Mouse (Mus musculus): ENCODE measurements around the gene Bahd1. TPM values are rescaled to one million over a fixed set of nuclear protein-coding genes. Genes with fewer than 3 reads are reported as not detected.

Bahd1 gene
- polyA plus RNA-seq, 1 experiment from 2014 or later, result 3.4 TPM

DNA sequence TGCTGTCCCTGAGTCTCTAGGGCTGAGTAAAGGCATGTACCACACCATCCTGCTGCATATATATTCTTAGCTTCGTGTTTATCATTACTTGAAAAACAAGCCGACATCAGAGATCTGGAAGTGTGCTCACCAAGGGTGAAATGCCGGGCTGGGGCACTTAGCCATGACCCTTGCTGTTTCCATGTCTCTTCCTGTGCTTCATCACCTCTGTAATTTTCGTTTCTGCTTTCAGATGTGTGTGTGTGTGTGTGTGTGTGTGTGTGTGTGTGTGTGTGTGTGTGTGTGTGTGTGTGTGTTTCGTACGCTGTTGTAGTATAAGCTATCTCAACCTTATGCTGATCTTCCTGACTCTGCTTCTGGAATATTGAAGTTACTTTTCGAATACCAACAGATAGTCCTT is 41.2 kb downstream of the Bahd1 start:
- 60% methylated on average over 7 of the region's 7 CpGs for WGBS
- no peak for ATAC-seq (ENCODE audit: insufficient read depth, low FRiP score)
- no peak overlapping the region for H3K4me3 ChIP-seq (replicated peaks; ENCODE audit: low read length)
- H3K9me3 ChIP-seq (replicated peaks; ENCODE audit: control insufficient read depth, low read length), result no peaks in the 10 kb centered on the region
- no peaks in the 10 kb centered on the region for H3K4me1 ChIP-seq (ENCODE audit: control insufficient read depth, insufficient read depth, low read length)
- H3K36me3 ChIP-seq (ENCODE audit: control insufficient read depth, insufficient read depth, low read length), result no peaks in the 10 kb centered on the region
- no peak overlapping the region for H3K9ac ChIP-seq (ENCODE audit: low read length)
- no peak overlapping the region for H3K27ac ChIP-seq (ENCODE audit: low read length)
- H3K27me3 ChIP-seq (ENCODE audit: control insufficient read depth, insufficient read depth, low read length), result no peaks in the 10 kb centered on the region
- H3K4me2 ChIP-seq (ENCODE audit: low read depth, low read length), result no peak overlapping the region

DNA sequence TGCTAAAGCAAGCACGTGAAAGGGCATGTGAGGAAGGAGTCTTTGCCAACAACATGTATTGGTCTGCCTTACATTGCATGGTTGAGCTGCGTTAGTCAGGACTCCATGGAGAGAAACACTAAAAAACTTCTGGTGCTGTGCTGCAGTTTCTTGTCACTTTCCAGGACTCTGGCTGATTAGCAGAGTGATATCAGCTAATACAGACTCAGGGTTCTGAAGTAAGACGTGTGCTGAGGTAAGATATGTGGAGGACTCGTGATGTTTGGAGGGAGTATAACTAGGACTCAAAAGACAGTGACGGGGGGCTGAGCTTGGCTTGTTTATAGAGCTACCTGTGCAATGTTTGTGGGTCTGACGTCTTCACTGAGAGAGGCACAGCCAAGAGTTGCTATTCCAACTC is 43.1 kb downstream of the Bahd1 start:
- H3K4me2 ChIP-seq (ENCODE audit: low read depth, low read length), result no peak overlapping the region
- WGBS, result 87% methylated on average over 6 of the region's 6 CpGs
- H3K36me3 ChIP-seq (ENCODE audit: control insufficient read depth, insufficient read depth, low read length), result no peaks in the 10 kb centered on the region
- H3K27me3 ChIP-seq (ENCODE audit: control insufficient read depth, insufficient read depth, low read length), result no peaks in the 10 kb centered on the region
- H3K4me3 ChIP-seq (replicated peaks; ENCODE audit: low read length), result no peak overlapping the region
- H3K27ac ChIP-seq (ENCODE audit: low read length), result no peak overlapping the region
- no peaks in the 10 kb centered on the region for H3K4me1 ChIP-seq (ENCODE audit: control insufficient read depth, insufficient read depth, low read length)
- no peaks in the 10 kb centered on the region for H3K9me3 ChIP-seq (replicated peaks; ENCODE audit: control insufficient read depth, low read length)
- no peak overlapping the region for H3K9ac ChIP-seq (ENCODE audit: low read length)
- ATAC-seq (ENCODE audit: insufficient read depth, low FRiP score), result no peak

DNA sequence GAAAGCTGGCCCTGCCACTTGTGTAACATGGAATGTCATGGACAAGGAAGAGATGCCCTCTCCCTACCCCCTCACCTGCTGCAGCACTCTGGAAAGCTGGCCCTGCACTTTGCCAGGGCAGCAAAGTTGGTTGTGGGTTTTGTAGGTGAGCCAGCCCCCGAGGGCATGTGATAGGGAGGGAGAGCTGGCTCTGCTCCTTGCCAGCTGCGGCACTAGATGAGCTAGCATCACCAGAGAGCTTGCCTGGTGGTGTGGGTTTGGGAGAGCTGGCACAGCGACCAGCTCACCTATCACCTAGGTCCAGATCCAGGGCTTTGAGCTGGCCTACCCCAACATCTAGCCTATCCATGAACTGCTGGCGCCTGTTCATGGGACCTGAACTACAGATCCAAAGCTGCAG is 48.6 kb downstream of the Bahd1 start:
- H3K9me3 ChIP-seq (replicated peaks; ENCODE audit: control insufficient read depth, low read length), result no peaks in the 10 kb centered on the region
- H3K4me2 ChIP-seq (ENCODE audit: low read depth, low read length), result no peak overlapping the region
- no peak overlapping the region for H3K9ac ChIP-seq (ENCODE audit: low read length)
- H3K4me1 ChIP-seq (ENCODE audit: control insufficient read depth, insufficient read depth, low read length), result no peaks in the 10 kb centered on the region
- WGBS, result 82% methylated on average over 4 of the region's 4 CpGs
- no peak overlapping the region for H3K4me3 ChIP-seq (replicated peaks; ENCODE audit: low read length)
- ATAC-seq (ENCODE audit: insufficient read depth, low FRiP score), result no peak
- no peaks in the 10 kb centered on the region for H3K36me3 ChIP-seq (ENCODE audit: control insufficient read depth, insufficient read depth, low read length)
- no peaks in the 10 kb centered on the region for H3K27me3 ChIP-seq (ENCODE audit: control insufficient read depth, insufficient read depth, low read length)
- no peak overlapping the region for H3K27ac ChIP-seq (ENCODE audit: low read length)

DNA sequence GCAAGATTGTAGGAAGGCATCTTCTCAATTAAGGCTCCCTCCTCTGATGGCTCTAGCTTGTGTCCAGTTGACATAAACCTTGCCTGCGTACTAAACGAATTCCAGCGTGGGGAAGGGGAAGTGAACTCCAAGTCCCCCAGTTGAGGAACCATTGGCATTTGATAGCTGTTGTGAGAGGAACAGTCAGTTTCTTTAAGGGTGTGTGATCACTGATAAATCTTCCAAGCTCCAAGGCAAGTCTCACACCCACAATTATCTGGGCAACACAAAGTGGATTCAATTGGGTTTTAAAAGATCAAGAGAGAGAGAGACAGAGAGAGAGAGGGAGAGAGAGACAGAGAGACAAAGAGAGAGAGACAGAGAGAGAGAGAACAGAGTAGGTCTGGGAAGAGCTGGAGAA is 49.5 kb downstream of the Bahd1 start:
- ATAC-seq (ENCODE audit: insufficient read depth, low FRiP score), result no peak
- H3K9me3 ChIP-seq (replicated peaks; ENCODE audit: control insufficient read depth, low read length), result no peaks in the 10 kb centered on the region
- WGBS, result 47% methylated on average over 3 of the region's 3 CpGs
- H3K4me1 ChIP-seq (ENCODE audit: control insufficient read depth, insufficient read depth, low read length), result no peaks in the 10 kb centered on the region
- no peak overlapping the region for H3K9ac ChIP-seq (ENCODE audit: low read length)
- H3K4me2 ChIP-seq (ENCODE audit: low read depth, low read length), result no peak overlapping the region
- H3K27me3 ChIP-seq (ENCODE audit: control insufficient read depth, insufficient read depth, low read length), result no peaks in the 10 kb centered on the region
- no peak overlapping the region for H3K27ac ChIP-seq (ENCODE audit: low read length)
- H3K36me3 ChIP-seq (ENCODE audit: control insufficient read depth, insufficient read depth, low read length), result no peaks in the 10 kb centered on the region
- no peak overlapping the region for H3K4me3 ChIP-seq (replicated peaks; ENCODE audit: low read length)

DNA sequence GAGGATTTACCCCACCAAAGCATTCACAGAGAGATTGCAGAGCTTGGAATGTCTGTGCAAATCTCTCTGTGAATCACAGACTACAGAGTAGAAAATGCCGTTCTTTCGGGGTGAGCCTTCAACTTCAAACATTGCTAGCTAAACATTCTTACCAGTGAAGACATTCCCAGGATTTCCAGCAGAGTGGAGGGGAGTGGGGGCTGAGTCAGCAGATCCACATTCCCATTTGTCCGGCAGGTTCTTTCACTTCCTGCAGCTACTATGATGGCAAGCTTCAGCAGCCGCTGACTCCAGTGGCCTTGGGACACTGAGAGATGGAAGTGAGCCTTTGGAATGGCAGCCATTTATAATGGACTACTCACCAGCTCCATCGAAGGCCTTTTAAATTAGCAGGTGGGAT is 56.3 kb downstream of the Bahd1 start:
- ATAC-seq (ENCODE audit: insufficient read depth, low FRiP score), result no peak
- no peak overlapping the region for H3K27ac ChIP-seq (ENCODE audit: low read length)
- no peak overlapping the region for H3K4me3 ChIP-seq (replicated peaks; ENCODE audit: low read length)
- 54% methylated on average over 5 of the region's 5 CpGs for WGBS
- no peaks in the 10 kb centered on the region for H3K4me1 ChIP-seq (ENCODE audit: control insufficient read depth, insufficient read depth, low read length)
- no peaks in the 10 kb centered on the region for H3K27me3 ChIP-seq (ENCODE audit: control insufficient read depth, insufficient read depth, low read length)
- no peaks in the 10 kb centered on the region for H3K36me3 ChIP-seq (ENCODE audit: control insufficient read depth, insufficient read depth, low read length)
- no peak overlapping the region for H3K4me2 ChIP-seq (ENCODE audit: low read depth, low read length)
- H3K9ac ChIP-seq (ENCODE audit: low read length), result no peak overlapping the region
- no peaks in the 10 kb centered on the region for H3K9me3 ChIP-seq (replicated peaks; ENCODE audit: control insufficient read depth, low read length)

DNA sequence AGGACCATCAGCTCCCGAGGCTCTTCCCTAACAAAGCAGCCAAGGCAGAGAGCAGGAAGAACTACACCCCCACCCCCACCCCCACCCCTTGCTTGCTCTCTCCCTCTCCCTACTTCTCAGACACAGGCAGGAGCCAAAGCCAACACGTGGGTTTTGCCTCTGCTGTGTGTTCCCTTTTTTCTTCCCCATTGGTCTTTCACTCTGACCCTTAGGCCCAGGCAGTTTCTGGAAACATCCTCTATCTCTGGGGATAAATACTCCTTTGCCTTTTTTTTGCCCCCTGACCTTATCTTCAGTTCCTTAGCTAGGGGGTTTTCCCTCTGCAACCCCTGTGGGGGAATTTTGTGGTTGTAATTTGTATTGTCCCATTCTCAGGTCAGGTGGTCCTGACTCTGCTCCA is 59.5 kb downstream of the Bahd1 start:
- H3K27ac ChIP-seq (ENCODE audit: low read length), result no peak overlapping the region
- WGBS, result 21% methylated on average over 2 of the region's 2 CpGs

DNA sequence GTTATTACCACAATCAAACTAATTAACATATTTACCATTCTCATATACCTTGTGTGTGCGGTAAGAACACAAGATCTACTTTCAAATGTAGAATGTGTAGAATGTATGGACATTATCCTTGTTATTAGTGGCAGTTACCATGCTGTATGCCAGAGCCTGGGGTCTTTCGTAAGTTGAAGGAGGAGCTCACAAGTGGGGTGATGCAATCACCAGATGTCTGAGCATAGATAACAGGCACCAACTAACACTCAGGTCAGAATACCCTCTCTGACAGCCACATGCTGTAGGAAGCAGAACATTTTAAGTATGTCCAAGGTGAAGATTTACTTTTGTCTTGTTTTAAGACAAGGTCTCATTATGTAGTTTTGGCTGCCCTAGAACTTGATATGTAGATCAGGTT is 60.2 kb downstream of the Bahd1 start:
- ATAC-seq (ENCODE audit: insufficient read depth, low FRiP score), result no peak
- Histone ChIP-seq H3K9me3 (replicated peaks; ENCODE audit: control insufficient read depth, low read length) (no peaks in the 10 kb centered on the region), H3K4me2 (ENCODE audit: low read depth, low read length) (no peak overlapping the region), H3K4me3 (replicated peaks; ENCODE audit: low read length) (no peak overlapping the region), H3K36me3 (ENCODE audit: control insufficient read depth, insufficient read depth, low read length) (no peaks in the 10 kb centered on the region), H3K4me1 (ENCODE audit: control insufficient read depth, insufficient read depth, low read length) (no peaks in the 10 kb centered on the region), H3K27ac (ENCODE audit: low read length) (no peak overlapping the region), H3K9ac (ENCODE audit: low read length) (no peak overlapping the region), H3K27me3 (ENCODE audit: control insufficient read depth, insufficient read depth, low read length) (no peaks in the 10 kb centered on the region)
- WGBS, result 82% methylated on average over 2 of the region's 2 CpGs

More for the DNA sequence above, 59.5 kb downstream of the Bahd1 start:
- Histone ChIP-seq H3K4me3 (replicated peaks; ENCODE audit: low read length) (no peak overlapping the region), H3K9me3 (replicated peaks; ENCODE audit: control insufficient read depth, low read length) (no peaks in the 10 kb centered on the region), H3K9ac (ENCODE audit: low read length) (no peak overlapping the region), H3K4me1 (ENCODE audit: control insufficient read depth, insufficient read depth, low read length) (no peaks in the 10 kb centered on the region), H3K4me2 (ENCODE audit: low read depth, low read length) (no peak overlapping the region), H3K27me3 (ENCODE audit: control insufficient read depth, insufficient read depth, low read length) (no peaks in the 10 kb centered on the region), H3K36me3 (ENCODE audit: control insufficient read depth, insufficient read depth, low read length) (no peaks in the 10 kb centered on the region)
- no peak for ATAC-seq (ENCODE audit: insufficient read depth, low FRiP score)

DNA sequence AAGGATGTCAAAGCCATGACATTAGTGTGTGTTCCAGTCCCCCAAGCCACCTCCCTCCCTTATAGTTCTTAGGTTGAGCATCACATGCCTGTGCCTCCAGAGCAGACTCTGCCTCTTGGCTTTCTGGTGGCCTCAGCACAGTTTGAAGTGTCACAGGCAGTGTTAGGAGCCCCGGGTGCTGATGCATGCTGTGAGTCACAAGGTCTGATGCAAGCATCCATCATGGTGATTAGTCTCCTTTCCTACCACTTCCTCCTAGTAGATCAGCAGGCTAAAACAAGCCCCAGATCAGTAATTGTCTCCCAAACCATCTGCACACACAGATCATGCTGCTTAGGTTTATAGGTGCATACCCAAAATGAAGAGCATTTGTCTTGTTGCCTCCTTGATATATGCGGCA is 61.4 kb downstream of the Bahd1 start:
- H3K27me3 ChIP-seq (ENCODE audit: control insufficient read depth, insufficient read depth, low read length), result no peaks in the 10 kb centered on the region
- H3K9ac ChIP-seq (ENCODE audit: low read length), result no peak overlapping the region
- ATAC-seq (ENCODE audit: insufficient read depth, low FRiP score), result no peak
- no peaks in the 10 kb centered on the region for H3K4me1 ChIP-seq (ENCODE audit: control insufficient read depth, insufficient read depth, low read length)
- WGBS, result 46% methylated on average over 2 of the region's 2 CpGs
- no peak overlapping the region for H3K4me2 ChIP-seq (ENCODE audit: low read depth, low read length)
- no peaks in the 10 kb centered on the region for H3K9me3 ChIP-seq (replicated peaks; ENCODE audit: control insufficient read depth, low read length)
- H3K36me3 ChIP-seq (ENCODE audit: control insufficient read depth, insufficient read depth, low read length), result no peaks in the 10 kb centered on the region
- no peak overlapping the region for H3K4me3 ChIP-seq (replicated peaks; ENCODE audit: low read length)
- no peak overlapping the region for H3K27ac ChIP-seq (ENCODE audit: low read length)

DNA sequence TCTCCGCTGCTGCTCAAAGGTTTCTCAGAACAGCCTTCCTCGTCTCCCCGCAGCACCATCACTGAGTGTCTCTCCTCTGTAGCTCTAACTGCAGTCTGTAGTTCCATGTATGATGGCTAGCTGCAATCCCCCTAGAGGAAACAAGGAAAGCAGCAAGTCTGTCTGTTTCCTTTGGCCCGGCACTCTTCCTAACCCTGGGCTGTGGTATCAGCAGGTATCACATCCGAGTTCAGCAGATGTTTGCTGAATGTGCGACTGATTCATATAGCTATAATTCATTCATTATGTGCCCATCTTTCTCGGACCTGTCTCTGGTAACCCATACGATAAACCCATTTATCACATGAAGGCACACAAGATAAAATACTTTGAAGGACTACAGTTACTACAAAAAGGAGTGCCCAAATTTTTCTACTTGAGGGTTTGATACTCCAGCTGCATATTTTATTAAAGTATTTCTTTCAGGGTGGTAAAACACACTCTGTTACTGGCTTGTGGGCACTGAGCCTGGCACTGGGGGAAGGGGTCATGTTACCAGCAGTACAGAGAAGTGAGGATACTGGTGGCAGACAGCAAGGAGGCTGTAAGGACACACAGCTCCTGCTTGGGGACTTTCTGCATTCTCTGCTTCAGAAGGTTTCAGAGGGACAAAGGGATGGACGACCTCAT is 63.0 kb downstream of the Bahd1 start:
- Histone ChIP-seq H3K36me3 (ENCODE audit: control insufficient read depth, insufficient read depth, low read length) (no peaks in the 10 kb centered on the region), H3K4me2 (ENCODE audit: low read depth, low read length) (no peak overlapping the region), H3K27me3 (ENCODE audit: control insufficient read depth, insufficient read depth, low read length) (no peaks in the 10 kb centered on the region), H3K27ac (ENCODE audit: low read length) (no peak overlapping the region), H3K9me3 (replicated peaks; ENCODE audit: control insufficient read depth, low read length) (no peaks in the 10 kb centered on the region), H3K4me1 (ENCODE audit: control insufficient read depth, insufficient read depth, low read length) (no peaks in the 10 kb centered on the region), H3K9ac (ENCODE audit: low read length) (no peak overlapping the region), H3K4me3 (replicated peaks; ENCODE audit: low read length) (no peak overlapping the region)
- ATAC-seq (ENCODE audit: insufficient read depth, low FRiP score), result no peak
- 50% methylated on average over 9 of the region's 9 CpGs for WGBS

DNA sequence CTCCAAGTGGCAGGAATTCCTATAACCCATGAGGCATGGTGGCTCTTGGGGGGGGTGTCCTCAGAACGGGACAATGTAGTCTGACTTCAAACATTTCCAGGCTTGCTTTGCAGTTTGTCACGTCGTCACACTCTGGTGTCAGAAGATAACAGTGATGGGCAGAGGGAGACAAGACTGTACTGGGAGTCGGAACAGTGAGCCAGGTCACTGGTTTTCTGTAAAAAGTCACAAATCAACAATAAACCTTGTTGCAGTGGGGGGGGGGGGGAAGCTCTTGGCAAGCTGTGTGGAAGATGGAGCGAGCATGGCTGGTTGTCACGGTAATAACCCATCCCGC is 63.5 kb downstream of the Bahd1 start:
- Histone ChIP-seq H3K9me3 (replicated peaks; ENCODE audit: control insufficient read depth, low read length) (no peaks in the 10 kb centered on the region), H3K27me3 (ENCODE audit: control insufficient read depth, insufficient read depth, low read length) (no peaks in the 10 kb centered on the region), H3K4me2 (ENCODE audit: low read depth, low read length) (no peak overlapping the region), H3K27ac (ENCODE audit: low read length) (no peak overlapping the region), H3K36me3 (ENCODE audit: control insufficient read depth, insufficient read depth, low read length) (no peaks in the 10 kb centered on the region), H3K4me3 (replicated peaks; ENCODE audit: low read length) (no peak overlapping the region), H3K4me1 (ENCODE audit: control insufficient read depth, insufficient read depth, low read length) (no peaks in the 10 kb centered on the region), H3K9ac (ENCODE audit: low read length) (no peak overlapping the region)
- ATAC-seq (ENCODE audit: insufficient read depth, low FRiP score), result no peak
- WGBS, result 67% methylated on average over 7 of the region's 7 CpGs

Measured in stomach, embryonic 16.5 days (tissue).